Mouse (Mus musculus) CH12.LX (cell line): ENCODE measurements around the gene Chd1.

ENCODE experiments used
- CTCF ChIP-seq, 2 experiments: IDR thresholded peaks in 1 of 2; conservative IDR thresholded peaks in 1 of 2; 2 replicates each; pipeline ENCODE4 v1.5.1; 2011 to 2012; ENCODE audit warnings: low read depth in 2 of 2, low read length in 2 of 2, improper control_type of control experiment in 1 of 2, inconsistent platforms in 1 of 2, mild to moderate bottlenecking in 1 of 2, moderate library complexity in 1 of 2
- ELF1 ChIP-seq: IDR thresholded peaks from 2 replicates; pipeline ENCODE4 v1.6.1; 2014; ENCODE audit warnings: low read depth, mild to moderate bottlenecking, inconsistent platforms, low read length, improper control_type of control experiment
- EP300 ChIP-seq: IDR thresholded peaks from 2 replicates; pipeline ENCODE4 v1.6.1; 2011; ENCODE audit warnings: low read length, improper control_type of control experiment
- HCFC1 ChIP-seq: IDR thresholded peaks from 2 replicates; pipeline ENCODE4 v1.6.1; 2012; ENCODE audit warnings: low read depth, mild to moderate bottlenecking, inconsistent platforms, low read length, improper control_type of control experiment
- MAX ChIP-seq: IDR thresholded peaks from 2 replicates; pipeline ENCODE4 v1.6.1; 2011; ENCODE audit warnings: low read length, improper control_type of control experiment
- NRF1 ChIP-seq: IDR thresholded peaks from 2 replicates; pipeline ENCODE4 v1.6.1; 2014; ENCODE audit warnings: low read depth, mild to moderate bottlenecking, inconsistent platforms, low read length, improper control_type of control experiment, moderate library complexity
- POLR2A ChIP-seq: IDR thresholded peaks from 2 replicates; pipeline ENCODE4 v1.6.1; 2011; ENCODE audit warnings: low read depth, mild to moderate bottlenecking, improper control_type of control experiment, low read length
- TCF12 ChIP-seq: IDR thresholded peaks from 2 replicates; pipeline ENCODE4 v1.6.1; 2014; ENCODE audit warnings: low read depth, mild to moderate bottlenecking, inconsistent platforms, low read length, improper control_type of control experiment

- TF ChIP-seq TCF12 (no peak), NRF1 (no peak), HCFC1 (no peak), MAX (no peak), CTCF (conservative IDR thresholded peaks at IDR 0.05 in 1 of 2, IDR thresholded peaks at IDR 0.05 in 1 of 2; ENCODE audit: low read depth in 2 of 2, low read length in 2 of 2) (peak; percentile 47 to 65; a peak in 3 of 4 replicates), EP300 (no peak), ELF1 (no peak), POLR2A (no peak)
Measured at GRCm38 (mm10) chr17:15715013-15715902, 10.5 kb downstream of the Chd1 start.
